Mouse (Mus musculus) kidney, embryonic 14.5 days (tissue): ENCODE measurements around the gene 4930404N11Rik. TPM values are rescaled to one million over a fixed set of nuclear protein-coding genes. Genes with fewer than 3 reads are reported as not detected.

Experiments used
- ATAC-seq: fragments of 200-750 bp; cut with Nextera tagmentation; 2 replicates; pipeline ENCODE4 v1.8.0; 2017; ENCODE audit warnings: moderate number of reproducible peaks, mild to moderate bottlenecking, moderate TSS enrichment, moderate library complexity; ENCODE audit not compliant: low FRiP score, low TSS enrichment
- H3K27ac ChIP-seq: fragments of 300-500 bp; sonication (generic); 2 replicates; pipeline ENCODE4 v1.5.1; 2014; ENCODE audit warnings: low read depth, mild to moderate bottlenecking, low read length, moderate library complexity, mixed read lengths
- H3K27me3 ChIP-seq: fragments of 300-500 bp; sonication (generic); 2 replicates; pipeline ENCODE4 v1.6.1; 2014; ENCODE audit warnings: mild to moderate bottlenecking, low read length; ENCODE audit not compliant: control insufficient read depth, insufficient read depth
- H3K36me3 ChIP-seq: fragments of 300-500 bp; sonication (generic); 2 replicates; pipeline ENCODE4 v1.6.1; 2014; ENCODE audit warnings: low read length, mixed read lengths; ENCODE audit not compliant: control insufficient read depth, insufficient read depth
- H3K4me1 ChIP-seq: fragments of 300-500 bp; sonication (generic); 2 replicates; pipeline ENCODE4 v1.6.1; 2014; ENCODE audit warnings: low read length, mixed read lengths; ENCODE audit not compliant: control insufficient read depth, insufficient read depth
- H3K4me2 ChIP-seq: fragments of 300-500 bp; sonication (generic); replicated peaks from 2 replicates; pipeline ENCODE4 v1.6.1; 2014; ENCODE audit warnings: low read depth, mild to moderate bottlenecking, low read length
- H3K4me3 ChIP-seq: fragments of 300-500 bp; sonication (generic); 2 replicates; pipeline ENCODE4 v1.5.1; 2014; ENCODE audit warnings: mild to moderate bottlenecking, low read length
- H3K9ac ChIP-seq: fragments of 300-500 bp; sonication (generic); 2 replicates; pipeline ENCODE4 v1.6.1; 2014; ENCODE audit warnings: low read depth, mild to moderate bottlenecking, low read length, moderate library complexity
- H3K9me3 ChIP-seq: fragments of 300-500 bp; sonication (generic); 2 replicates; pipeline ENCODE4 v1.6.1; 2016; ENCODE audit warnings: low read length; ENCODE audit not compliant: control insufficient read depth
- WGBS: fragments of 180-500 bp; shearing (Covaris S2); extraction: QIAGEN DNeasy Blood & Tissue Kit; methylation state at CpG from one replicate; pipeline ENCODE4 v1.1.7; 2014; 5-methylcytosine and 5-hydroxymethylcytosine counted together
- polyA plus RNA-seq: library from polyadenylated mRNA; unstranded; fragments of >200 nt; fragmentation: Nextera tagmentation; extraction: Ambion mirVana; gene quantifications from 2 replicates; pipeline ENCODE4 v1.2.1, GENCODE M21; 2014

Gene 4930404N11Rik
- polyA plus RNA-seq, 1 experiment from 2014 or later = 0.30 TPM

- H3K4me3 ChIP-seq = no peak overlapping the region
- peak overlapping the region; percentile 65; the same call in 1 of the 2 replicates for H3K27ac ChIP-seq
- H3K27me3 ChIP-seq = no peaks in the 10 kb centered on the region
- H3K4me2 ChIP-seq = 0 out of 2 replicates have a peak overlapping the region, but pooled peaks have one; percentile 24
- H3K9me3 ChIP-seq = no peaks in the 10 kb centered on the region
- peaks cover 86% of the 10 kb centered on the region for H3K4me1 ChIP-seq
- no peak for ATAC-seq
- H3K9ac ChIP-seq = no peak overlapping the region
- 58% methylated on average over 4 of the region's 4 CpGs for WGBS
- H3K36me3 ChIP-seq = peaks cover 22% of the 10 kb centered on the region; the same call in 1 of the 2 replicates
Observed at GRCm38 (mm10) chr10:81410350-81410749, 44.7 kb upstream of the 4930404N11Rik start.

GRCm38 (mm10) chr10:81409330-81409729 is 43.7 kb upstream of the 4930404N11Rik start:
- no peaks in the 10 kb centered on the region for H3K27me3 ChIP-seq
- H3K4me2 ChIP-seq = peak overlapping the region; percentile 24; the same call in 1 of the 2 replicates
- H3K4me1 ChIP-seq = peaks cover 76% of the 10 kb centered on the region
- H3K9ac ChIP-seq = no peak overlapping the region
- H3K9me3 ChIP-seq = no peaks in the 10 kb centered on the region
- H3K4me3 ChIP-seq = peak overlapping the region; percentile 9; the same call in 1 of the 2 replicates
- peak overlapping the region; percentile 32; the same call in 1 of the 2 replicates for H3K27ac ChIP-seq
- H3K36me3 ChIP-seq = peaks cover 22% of the 10 kb centered on the region; the same call in 1 of the 2 replicates
- 25% methylated on average over 8 of the region's 8 CpGs for WGBS
- peak; percentile 2; the same call in 1 of the 2 replicates for ATAC-seq

- H3K27me3 ChIP-seq = no peaks in the 10 kb centered on the region
- H3K9me3 ChIP-seq = no peaks in the 10 kb centered on the region
- 15% methylated on average over 8 of the region's 9 CpGs for WGBS
- no peak overlapping the region for H3K4me3 ChIP-seq
- peak overlapping the region; percentile 13; the same call in 1 of the 2 replicates for H3K27ac ChIP-seq
- H3K4me2 ChIP-seq = no peak overlapping the region
- H3K36me3 ChIP-seq = peaks cover 25% of the 10 kb centered on the region; the same call in 1 of the 2 replicates
- H3K9ac ChIP-seq = no peak overlapping the region
- peak; percentile 58 for ATAC-seq
- peaks cover 75% of the 10 kb centered on the region for H3K4me1 ChIP-seq
Observed at GRCm38 (mm10) chr10:81408871-81409291, 43.3 kb upstream of the 4930404N11Rik start.

- no peak overlapping the region for H3K4me3 ChIP-seq
- no peak overlapping the region for H3K4me2 ChIP-seq
- no peaks in the 10 kb centered on the region for H3K27me3 ChIP-seq
- peaks cover 73% of the 10 kb centered on the region for H3K4me1 ChIP-seq
- WGBS = 56% methylated on average over 13 of the region's 13 CpGs
- H3K9ac ChIP-seq = no peak overlapping the region
- no peaks in the 10 kb centered on the region for H3K9me3 ChIP-seq
- ATAC-seq = no peak
- H3K27ac ChIP-seq = peak overlapping the region; percentile 19; the same call in 1 of the 2 replicates
- peaks cover 30% of the 10 kb centered on the region; the same call in 1 of the 2 replicates for H3K36me3 ChIP-seq
Observed at GRCm38 (mm10) chr10:81408424-81408729, 42.8 kb upstream of the 4930404N11Rik start.

- H3K4me1 ChIP-seq = peaks cover 74% of the 10 kb centered on the region
Observed at GRCm38 (mm10) chr10:81407539-81408423, 42.2 kb upstream of the 4930404N11Rik start.

GRCm38 (mm10) chr10:81406504-81407440 is 41.2 kb upstream of the 4930404N11Rik start:
- Histone ChIP-seq H3K4me2 (peak overlapping the region; percentile 25), H3K27ac (0 out of 2 replicates have a peak overlapping the region, but pooled peaks have one; percentile 24), H3K9ac (no peak overlapping the region), H3K36me3 (peaks cover 33% of the 10 kb centered on the region; the same call in 1 of the 2 replicates), H3K4me3 (peak overlapping the region; percentile 16), H3K4me1 (peaks cover 74% of the 10 kb centered on the region), H3K9me3 (no peaks in the 10 kb centered on the region), H3K27me3 (no peaks in the 10 kb centered on the region)
- ATAC-seq = no peak
- 38% methylated on average over 24 of the region's 24 CpGs for WGBS

More at GRCm38 (mm10) chr10:81407539-81408423, 42.2 kb upstream of the 4930404N11Rik start:
- no peak overlapping the region for H3K9ac ChIP-seq
- peak overlapping the region; percentile 19; the same call in 1 of the 2 replicates for H3K27ac ChIP-seq
- peak overlapping the region; percentile 16 for H3K4me3 ChIP-seq
- H3K4me2 ChIP-seq = peak overlapping the region; percentile 25
- peaks cover 34% of the 10 kb centered on the region; the same call in 1 of the 2 replicates for H3K36me3 ChIP-seq
- ATAC-seq = peak; percentile 7; the same call in 1 of the 2 replicates
- H3K9me3 ChIP-seq = no peaks in the 10 kb centered on the region
- 24% methylated on average over 31 of the region's 31 CpGs for WGBS
- H3K27me3 ChIP-seq = no peaks in the 10 kb centered on the region

- Histone ChIP-seq H3K4me2 (no peak overlapping the region), H3K4me1 (peaks cover 74% of the 10 kb centered on the region), H3K9me3 (no peaks in the 10 kb centered on the region), H3K9ac (no peak overlapping the region), H3K27me3 (0 out of 2 replicates have a peak, but pooled peaks cover under 1% of the 10 kb centered on the region), H3K36me3 (peaks cover 33% of the 10 kb centered on the region; the same call in 1 of the 2 replicates), H3K27ac (no peak overlapping the region), H3K4me3 (no peak overlapping the region)
- WGBS = 53% methylated on average over 13 of the region's 13 CpGs
- ATAC-seq = no peak
Observed at GRCm38 (mm10) chr10:81405588-81406201, 40.1 kb upstream of the 4930404N11Rik start.

GRCm38 (mm10) chr10:81404720-81405119 is 39.1 kb upstream of the 4930404N11Rik start:
- peaks cover 64% of the 10 kb centered on the region for H3K4me1 ChIP-seq
- H3K4me2 ChIP-seq = no peak overlapping the region
- no peak overlapping the region for H3K27ac ChIP-seq
- 0 out of 2 replicates have a peak, but pooled peaks cover 5% of the 10 kb centered on the region for H3K27me3 ChIP-seq
- WGBS = 57% methylated on average over 18 of the region's 18 CpGs
- no peak for ATAC-seq
- H3K36me3 ChIP-seq = peaks cover 43% of the 10 kb centered on the region
- H3K4me3 ChIP-seq = no peak overlapping the region
- no peaks in the 10 kb centered on the region for H3K9me3 ChIP-seq
- H3K9ac ChIP-seq = no peak overlapping the region
